Mouse (Mus musculus): ENCODE results near the gene Dkc1.

GRCm38 (mm10) chrX:75136938-75137337 lies 41.3 kb downstream of the Dkc1 start:
- TF ChIP-seq GATA1 (IDR thresholded peaks at IDR 0.05; ENCODE audit: borderline replicate concordance, low read length) (no peak), FLI1 (IDR thresholded peaks at IDR 0.05; ENCODE audit: low read length) (no peak)

Data from megakaryocyte, embryonic 14.5 days (primary cell).